Mouse (Mus musculus) olfactory bulb, adult 2 months (tissue): Measurements from ENCODE around the gene Pgk1.

ENCODE experiments used
- CTCF ChIP-seq: fragments of 200-500 bp; IDR thresholded peaks from 2 replicates; pipeline ENCODE4 v1.5.1; 2012; ENCODE audit warnings: low read depth, mild to moderate bottlenecking, low read length, moderate library complexity; ENCODE audit not compliant: insufficient read depth
- POLR2A ChIP-seq: fragments of 200-500 bp; IDR thresholded peaks from 2 replicates; pipeline ENCODE4 v1.6.1; 2012; ENCODE audit warnings: mild to moderate bottlenecking, low read depth, low read length, moderate library complexity; ENCODE audit not compliant: insufficient read depth

GRCm38 (mm10) chrX:106219171-106220032, 32.5 kb downstream of the Pgk1 start:
- peak; percentile 2; the same call in 1 of the 2 replicates for TF ChIP-seq POLR2A
- TF ChIP-seq CTCF = no peak
